Mouse (Mus musculus) midbrain, embryonic 13.5 days (tissue): ENCODE measurements around the gene Pam. TPM values are rescaled to one million over a fixed set of nuclear protein-coding genes. Genes with fewer than 3 reads are reported as not detected.
A peak's percentile ranks its signal among the peaks of the same experiment; 100 is the strongest.

Experiments
- ATAC-seq: fragments of 200-750 bp; cut with Nextera tagmentation; 2 replicates; pipeline ENCODE4 v1.8.0; 2017; ENCODE audit warnings: mild to moderate bottlenecking, moderate TSS enrichment, moderate library complexity
- H3K27ac ChIP-seq: fragments of 300-500 bp; sonication (generic); 2 replicates; pipeline ENCODE4 v1.5.1; 2015; ENCODE audit warnings: inconsistent platforms, mild to moderate bottlenecking, moderate library complexity
- H3K27me3 ChIP-seq: fragments of 300-500 bp; sonication (generic); 2 replicates; pipeline ENCODE4 v1.6.1; 2015; ENCODE audit warnings: mild to moderate bottlenecking, inconsistent platforms
- H3K36me3 ChIP-seq: fragments of 300-500 bp; sonication (generic); 2 replicates; pipeline ENCODE4 v1.6.1; 2015; ENCODE audit warnings: mild to moderate bottlenecking, inconsistent platforms
- H3K4me1 ChIP-seq: fragments of 300-500 bp; sonication (generic); replicated peaks from 2 replicates; pipeline ENCODE4 v1.6.1; 2015; ENCODE audit warnings: inconsistent platforms
- H3K4me2 ChIP-seq: fragments of 300-500 bp; sonication (generic); replicated peaks from 2 replicates; pipeline ENCODE4 v1.6.1; 2015; ENCODE audit warnings: moderate library complexity, mild to moderate bottlenecking, inconsistent platforms
- H3K4me3 ChIP-seq: fragments of 300-500 bp; sonication (generic); replicated peaks from 2 replicates; pipeline ENCODE4 v1.5.1; 2015; ENCODE audit warnings: mild to moderate bottlenecking, inconsistent platforms
- H3K9ac ChIP-seq: fragments of 300-500 bp; sonication (generic); replicated peaks from 2 replicates; pipeline ENCODE4 v1.6.1; 2015; ENCODE audit warnings: mild to moderate bottlenecking, inconsistent platforms
- H3K9me3 ChIP-seq: fragments of 300-500 bp; sonication (generic); 2 replicates; pipeline ENCODE4 v1.6.1; 2016; ENCODE audit warnings: mild to moderate bottlenecking, inconsistent platforms
- WGBS: fragments of 180-500 bp; shearing (Covaris S2); methylation state at CpG from one replicate; pipeline ENCODE4 v1.1.7; 2015; 5-methylcytosine and 5-hydroxymethylcytosine counted together
- polyA plus RNA-seq: library from polyadenylated mRNA; unstranded; fragments of >200 nt; fragmentation: Nextera tagmentation; extraction: Ambion mirVana; gene quantifications from 2 replicates; pipeline ENCODE4 v1.2.1, GENCODE M21; 2015

The Pam gene
- polyA plus RNA-seq, 1 experiment from 2014 or later, result 37.6 TPM

DNA sequence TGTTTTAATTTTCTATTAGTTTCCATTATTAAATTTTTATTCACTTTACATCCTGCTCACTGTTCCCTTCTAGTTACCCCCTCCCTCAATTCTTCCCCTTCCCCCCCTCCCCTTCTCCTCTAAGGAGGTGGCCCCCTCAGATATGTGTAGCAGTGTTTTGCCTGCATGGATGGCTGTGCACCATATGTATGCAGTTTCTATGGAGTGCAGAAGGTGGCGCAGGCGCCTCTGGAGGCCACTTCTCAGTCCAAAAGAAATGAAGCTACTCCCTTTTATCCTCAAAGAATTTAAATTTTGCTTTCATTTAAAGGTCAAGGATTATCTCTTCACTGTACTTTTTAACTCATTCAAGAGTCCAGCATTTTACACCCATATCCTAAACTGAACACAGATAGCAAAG is 42.0 kb downstream of the Pam start:
- no peaks in the 10 kb centered on the region for H3K9me3 ChIP-seq
- peaks cover 44% of the 10 kb centered on the region for H3K4me1 ChIP-seq
- H3K27ac ChIP-seq, result peak overlapping the region; percentile 65; the same call in 1 of the 2 replicates
- H3K36me3 ChIP-seq, result no peaks in the 10 kb centered on the region
- WGBS, result 39% methylated on average over 2 of the region's 2 CpGs
- no peak overlapping the region for H3K4me3 ChIP-seq
- ATAC-seq, result no peak
- H3K9ac ChIP-seq, result no peak overlapping the region
- H3K4me2 ChIP-seq, result no peak overlapping the region
- no peaks in the 10 kb centered on the region for H3K27me3 ChIP-seq

GRCm38 (mm10) chr1:98052775-98053174 is 42.7 kb downstream of the Pam start:
- Histone ChIP-seq H3K27ac (no peak overlapping the region), H3K27me3 (no peaks in the 10 kb centered on the region), H3K36me3 (no peaks in the 10 kb centered on the region), H3K4me3 (no peak overlapping the region), H3K9me3 (no peaks in the 10 kb centered on the region), H3K4me1 (peaks cover 51% of the 10 kb centered on the region), H3K9ac (no peak overlapping the region), H3K4me2 (no peak overlapping the region)
- WGBS, result 94% methylated on average over 4 of the region's 4 CpGs
- ATAC-seq, result no peak

- no peaks in the 10 kb centered on the region for H3K36me3 ChIP-seq
- no peaks in the 10 kb centered on the region for H3K27me3 ChIP-seq
- 52% methylated on average over 3 of the region's 3 CpGs for WGBS
- no peaks in the 10 kb centered on the region for H3K9me3 ChIP-seq
- no peak overlapping the region for H3K4me2 ChIP-seq
- no peak overlapping the region for H3K27ac ChIP-seq
- no peak for ATAC-seq
- peaks cover 47% of the 10 kb centered on the region for H3K4me1 ChIP-seq
- H3K9ac ChIP-seq, result no peak overlapping the region
- no peak overlapping the region for H3K4me3 ChIP-seq
These were observed 44.4 kb downstream of the Pam start for GRCm38 (mm10) chr1:98051039-98051438.

DNA sequence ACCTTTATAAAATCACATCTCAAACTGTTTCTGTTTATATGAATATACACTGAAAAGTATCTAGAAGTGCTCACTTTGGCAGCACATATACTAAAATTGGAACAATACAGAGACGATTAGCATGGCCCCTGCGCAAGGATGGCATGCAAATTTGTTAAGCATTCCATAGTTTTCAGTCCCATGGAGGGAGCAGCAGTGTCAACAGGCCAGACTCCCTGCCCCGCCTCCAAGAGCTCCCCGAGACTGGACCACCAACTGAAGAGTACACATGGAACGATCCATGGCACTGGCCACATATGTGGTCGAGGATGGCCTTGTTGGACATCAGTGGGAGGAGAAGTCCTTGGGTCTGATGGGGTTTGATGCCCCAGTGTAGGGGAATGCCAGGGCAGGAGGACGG is 45.7 kb downstream of the Pam start:
- H3K4me1 ChIP-seq, result peaks cover 43% of the 10 kb centered on the region
- H3K36me3 ChIP-seq, result no peaks in the 10 kb centered on the region
- no peaks in the 10 kb centered on the region for H3K27me3 ChIP-seq
- WGBS, result 70% methylated on average over 7 of the region's 7 CpGs
- no peak for ATAC-seq
- peak overlapping the region; percentile 84 for H3K27ac ChIP-seq
- no peaks in the 10 kb centered on the region for H3K9me3 ChIP-seq
- H3K4me3 ChIP-seq, result no peak overlapping the region
- no peak overlapping the region for H3K4me2 ChIP-seq
- H3K9ac ChIP-seq, result no peak overlapping the region

- Histone ChIP-seq H3K4me2 (peak overlapping the region; percentile 39), H3K9me3 (no peaks in the 10 kb centered on the region), H3K27me3 (no peaks in the 10 kb centered on the region), H3K36me3 (no peaks in the 10 kb centered on the region), H3K4me1 (peaks cover 33% of the 10 kb centered on the region), H3K9ac (peak overlapping the region; percentile 39; the same call in 1 of the 2 replicates), H3K4me3 (no peak overlapping the region), H3K27ac (peak overlapping the region; percentile 84)
- WGBS, result 10% methylated on average over 5 of the region's 5 CpGs
- peak; percentile 69 for ATAC-seq
These were observed 47.1 kb downstream of the Pam start for GRCm38 (mm10) chr1:98048218-98048801.

- H3K4me2 ChIP-seq, result peak overlapping the region; percentile 39
- H3K9ac ChIP-seq, result peak overlapping the region; percentile 39; the same call in 1 of the 2 replicates
- peak; percentile 96 for ATAC-seq
- H3K4me3 ChIP-seq, result peak overlapping the region; percentile 18
- no peaks in the 10 kb centered on the region for H3K27me3 ChIP-seq
- H3K4me1 ChIP-seq, result peaks cover 33% of the 10 kb centered on the region
- WGBS, result 16% methylated on average over 10 of the region's 10 CpGs
- H3K9me3 ChIP-seq, result no peaks in the 10 kb centered on the region
- no peaks in the 10 kb centered on the region for H3K36me3 ChIP-seq
- H3K27ac ChIP-seq, result peak overlapping the region; percentile 84
These were observed 47.9 kb downstream of the Pam start for GRCm38 (mm10) chr1:98047284-98048217.

DNA sequence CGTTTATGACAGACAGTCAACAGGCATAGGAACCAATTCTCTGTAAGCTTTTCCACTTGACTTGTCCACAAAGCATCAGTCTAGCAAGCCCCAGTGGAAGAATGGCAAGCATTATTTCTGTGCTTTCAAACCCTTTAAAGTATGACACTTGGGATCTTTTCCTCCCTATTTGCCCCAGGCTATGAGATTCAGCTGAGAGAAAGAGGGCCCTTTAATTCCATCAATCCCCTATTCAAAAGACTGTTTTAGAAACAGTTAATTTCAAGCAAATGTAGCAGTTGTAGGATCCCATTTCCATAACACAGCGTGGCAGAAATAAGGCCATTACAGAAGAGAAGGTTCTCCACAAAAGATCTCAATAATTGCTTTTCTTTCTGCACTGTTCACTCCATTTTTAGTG is 53.0 kb downstream of the Pam start:
- no peaks in the 10 kb centered on the region for H3K27me3 ChIP-seq
- H3K36me3 ChIP-seq, result no peaks in the 10 kb centered on the region
- H3K4me3 ChIP-seq, result no peak overlapping the region
- H3K4me1 ChIP-seq, result 0 out of 2 replicates have a peak, but pooled peaks cover 11% of the 10 kb centered on the region
- ATAC-seq, result peak; percentile 37; the same call in 1 of the 2 replicates
- no peaks in the 10 kb centered on the region for H3K9me3 ChIP-seq
- no peak overlapping the region for H3K9ac ChIP-seq
- no peak overlapping the region for H3K27ac ChIP-seq
- H3K4me2 ChIP-seq, result no peak overlapping the region
- 13% methylated on average over 2 of the region's 2 CpGs for WGBS

GRCm38 (mm10) chr1:98038252-98038651 is 57.2 kb downstream of the Pam start:
- 82% methylated on average over 3 of the region's 3 CpGs for WGBS
- ATAC-seq, result no peak
- no peaks in the 10 kb centered on the region for H3K9me3 ChIP-seq

GRCm38 (mm10) chr1:98035736-98036135 is 59.7 kb downstream of the Pam start:
- 84% methylated on average over 2 of the region's 2 CpGs for WGBS
- no peaks in the 10 kb centered on the region for H3K36me3 ChIP-seq
- no peaks in the 10 kb centered on the region for H3K27me3 ChIP-seq
- no peaks in the 10 kb centered on the region for H3K4me1 ChIP-seq
- H3K9ac ChIP-seq, result no peak overlapping the region
- H3K4me2 ChIP-seq, result no peak overlapping the region
- ATAC-seq, result no peak
- no peak overlapping the region for H3K27ac ChIP-seq
- no peaks in the 10 kb centered on the region for H3K9me3 ChIP-seq
- H3K4me3 ChIP-seq, result no peak overlapping the region

More at GRCm38 (mm10) chr1:98038252-98038651, 57.2 kb downstream of the Pam start:
- Histone ChIP-seq H3K9ac (no peak overlapping the region), H3K27me3 (no peaks in the 10 kb centered on the region), H3K36me3 (no peaks in the 10 kb centered on the region), H3K4me2 (no peak overlapping the region), H3K4me1 (0 out of 2 replicates have a peak, but pooled peaks cover 3% of the 10 kb centered on the region), H3K27ac (no peak overlapping the region), H3K4me3 (no peak overlapping the region)

GRCm38 (mm10) chr1:98031802-98032201 is 63.6 kb downstream of the Pam start:
- WGBS, result 69% methylated on average over 8 of the region's 8 CpGs
- Histone ChIP-seq H3K4me3 (no peak overlapping the region), H3K27me3 (no peaks in the 10 kb centered on the region), H3K4me1 (no peaks in the 10 kb centered on the region), H3K9me3 (no peaks in the 10 kb centered on the region), H3K4me2 (no peak overlapping the region), H3K36me3 (no peaks in the 10 kb centered on the region), H3K27ac (no peak overlapping the region), H3K9ac (no peak overlapping the region)
- peak; percentile 74 for ATAC-seq

GRCm38 (mm10) chr1:98029025-98029424 is 66.4 kb downstream of the Pam start:
- no peak overlapping the region for H3K4me2 ChIP-seq

DNA sequence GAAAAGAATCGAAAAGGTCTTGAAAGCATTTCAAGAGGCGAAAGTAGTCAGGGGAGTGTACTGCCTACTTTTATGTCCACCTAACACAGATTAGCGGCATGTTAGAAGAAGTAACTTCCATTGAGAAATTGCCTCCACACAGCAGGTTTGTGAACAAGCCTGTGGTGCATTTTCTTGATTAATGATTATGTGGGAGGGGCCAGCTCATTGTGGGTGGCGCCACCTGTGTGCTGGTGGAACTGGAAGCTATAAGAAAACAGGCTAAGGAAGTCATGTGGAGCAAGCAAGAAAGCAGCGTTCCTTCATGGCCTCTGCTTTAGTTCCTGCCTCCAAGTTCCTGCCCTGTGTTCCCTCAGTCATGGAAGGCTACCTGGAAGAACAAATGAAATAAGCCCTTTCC is 67.0 kb downstream of the Pam start:
- H3K9ac ChIP-seq, result no peak overlapping the region
- H3K27me3 ChIP-seq, result no peaks in the 10 kb centered on the region
- H3K4me2 ChIP-seq, result no peak overlapping the region
- H3K36me3 ChIP-seq, result no peaks in the 10 kb centered on the region
- no peak overlapping the region for H3K4me3 ChIP-seq
- no peak overlapping the region for H3K27ac ChIP-seq
- ATAC-seq, result no peak
- 89% methylated on average over 5 of the region's 5 CpGs for WGBS
- H3K9me3 ChIP-seq, result no peaks in the 10 kb centered on the region
- H3K4me1 ChIP-seq, result no peaks in the 10 kb centered on the region

More at GRCm38 (mm10) chr1:98029025-98029424, 66.4 kb downstream of the Pam start:
- H3K9me3 ChIP-seq, result no peaks in the 10 kb centered on the region
- 95% methylated on average over 5 of the region's 5 CpGs for WGBS
- H3K27me3 ChIP-seq, result no peaks in the 10 kb centered on the region
- no peak overlapping the region for H3K4me3 ChIP-seq
- H3K4me1 ChIP-seq, result no peaks in the 10 kb centered on the region
- no peak overlapping the region for H3K9ac ChIP-seq
- no peak for ATAC-seq
- H3K27ac ChIP-seq, result no peak overlapping the region
- no peaks in the 10 kb centered on the region for H3K36me3 ChIP-seq
